Mouse (Mus musculus): ENCODE results near the gene Pitpnm2.

Gene Pitpnm2

GRCm38 (mm10) chr5:124249614-124250591 lies at the start of gene Pitpnm2:
Gene Pitpnm2, minus strand, starts transcription at chr5:124249760.
- peak; percentile 44 for DNase-seq (ENCODE audit: low spot score)

- peak; percentile 14 for DNase-seq (ENCODE audit: low spot score)
These were observed 49.7 kb upstream of the Pitpnm2 start for GRCm38 (mm10) chr5:124299307-124299706.

GRCm38 (mm10) chr5:124296475-124296874 lies 46.9 kb upstream of the Pitpnm2 start:
- no peak for DNase-seq (ENCODE audit: low spot score)

GRCm38 (mm10) chr5:124293967-124294366 lies 44.4 kb upstream of the Pitpnm2 start:
- no peak for DNase-seq (ENCODE audit: low spot score)

GRCm38 (mm10) chr5:124290216-124290615 lies 40.7 kb upstream of the Pitpnm2 start:
- DNase-seq (ENCODE audit: low spot score): no peak

- no peak for DNase-seq (ENCODE audit: low spot score)
These were observed 38.2 kb upstream of the Pitpnm2 start for GRCm38 (mm10) chr5:124287616-124288247.

- DNase-seq (ENCODE audit: low spot score): no peak
These were observed 34.8 kb upstream of the Pitpnm2 start for GRCm38 (mm10) chr5:124284330-124284729.

- DNase-seq (ENCODE audit: low spot score): no peak
These were observed 33.3 kb upstream of the Pitpnm2 start for GRCm38 (mm10) chr5:124282854-124283253.

GRCm38 (mm10) chr5:124270226-124270625 lies 20.7 kb upstream of the Pitpnm2 start:
- no peak for DNase-seq (ENCODE audit: low spot score)

- DNase-seq (ENCODE audit: low spot score): no peak
These were observed 20.1 kb upstream of the Pitpnm2 start for GRCm38 (mm10) chr5:124269661-124270060.

- no peak for DNase-seq (ENCODE audit: low spot score)
These were observed 18.1 kb upstream of the Pitpnm2 start for GRCm38 (mm10) chr5:124267652-124268051.

GRCm38 (mm10) chr5:124266821-124267220 lies 17.3 kb upstream of the Pitpnm2 start:
- DNase-seq (ENCODE audit: low spot score): no peak

GRCm38 (mm10) chr5:124263246-124263645 lies 13.7 kb upstream of the Pitpnm2 start:
- no peak for DNase-seq (ENCODE audit: low spot score)

- DNase-seq (ENCODE audit: low spot score): no peak
These were observed 12.5 kb upstream of the Pitpnm2 start for GRCm38 (mm10) chr5:124262090-124262489.

- no peak for DNase-seq (ENCODE audit: low spot score)
These were observed 9.6 kb upstream of the Pitpnm2 start for GRCm38 (mm10) chr5:124259133-124259532.

GRCm38 (mm10) chr5:124258026-124258425 lies 8.5 kb upstream of the Pitpnm2 start:
- no peak for DNase-seq (ENCODE audit: low spot score)

- no peak for DNase-seq (ENCODE audit: low spot score)
These were observed 5.6 kb upstream of the Pitpnm2 start for GRCm38 (mm10) chr5:124255141-124255540.

- no peak for DNase-seq (ENCODE audit: low spot score)
These were observed 4.0 kb upstream of the Pitpnm2 start for GRCm38 (mm10) chr5:124253555-124253954.

- no peak for DNase-seq (ENCODE audit: low spot score)
These were observed 3.2 kb upstream of the Pitpnm2 start for GRCm38 (mm10) chr5:124252580-124253320.

- DNase-seq (ENCODE audit: low spot score): no peak
These were observed 1.5 kb upstream of the Pitpnm2 start for GRCm38 (mm10) chr5:124251070-124251469.

- DNase-seq (ENCODE audit: low spot score): peak; percentile 60
These were observed 531 bp downstream of the Pitpnm2 start for GRCm38 (mm10) chr5:124248845-124249613.

Measured in urinary bladder, postnatal 25 days (tissue).